Mouse (Mus musculus) liver, postnatal 0 days (tissue): Measurements from ENCODE around the gene Disp1. TPM values are rescaled to one million over a fixed set of nuclear protein-coding genes. Genes with fewer than 3 reads are reported as not detected.

Experiments
- ATAC-seq: fragments of 200-750 bp; cut with Nextera tagmentation; 2 replicates; pipeline ENCODE4 v1.8.0; 2017; ENCODE audit warnings: mild to moderate bottlenecking, moderate library complexity
- DNase-seq: peaks from one replicate; pipeline ENCODE4 v3.0.0-alpha.2; 2016
- H3K27ac ChIP-seq: fragments of 300-500 bp; sonication (generic); 2 replicates; pipeline ENCODE4 v1.5.1; 2014; ENCODE audit warnings: antibody characterized with exemption, moderate library complexity, mild to moderate bottlenecking, low read depth
- H3K27me3 ChIP-seq: fragments of 300-500 bp; sonication (generic); 2 replicates; pipeline ENCODE4 v1.6.1; 2014; ENCODE audit warnings: low read length, control low read depth, mixed read lengths; ENCODE audit not compliant: insufficient read depth
- H3K36me3 ChIP-seq: fragments of 300-500 bp; sonication (generic); replicated peaks from 2 replicates; pipeline ENCODE4 v1.6.1; 2014; ENCODE audit warnings: mild to moderate bottlenecking, control low read depth, low read length, moderate library complexity, mixed read lengths; ENCODE audit not compliant: insufficient read depth
- H3K4me1 ChIP-seq: fragments of 300-500 bp; sonication (generic); 2 replicates; pipeline ENCODE4 v1.6.1; 2014; ENCODE audit warnings: antibody characterized with exemption, mild to moderate bottlenecking, control low read depth; ENCODE audit not compliant: insufficient read depth
- H3K4me2 ChIP-seq: fragments of 300-500 bp; sonication (generic); 2 replicates; pipeline ENCODE4 v1.6.1; 2014; ENCODE audit warnings: low read depth, mild to moderate bottlenecking, low read length, moderate library complexity, mixed read lengths
- H3K4me3 ChIP-seq: fragments of 300-500 bp; sonication (generic); 2 replicates; pipeline ENCODE4 v1.5.1; 2014; ENCODE audit warnings: low read depth, low read length
- H3K9ac ChIP-seq: fragments of 300-500 bp; sonication (generic); replicated peaks from 2 replicates; pipeline ENCODE4 v1.6.1; 2014; ENCODE audit warnings: mild to moderate bottlenecking, moderate library complexity
- H3K9me3 ChIP-seq: fragments of 300-500 bp; sonication (generic); 2 replicates; pipeline ENCODE4 v1.6.1; 2016; ENCODE audit warnings: mild to moderate bottlenecking, control low read depth, low read length, mixed read lengths
- CTCF ChIP-seq: sonication (generic); IDR thresholded peaks from 2 replicates; pipeline ENCODE4 v1.5.1; 2016; ENCODE audit warnings: antibody characterized with exemption, low read depth
- EP300 ChIP-seq: IDR thresholded peaks from 2 replicates; pipeline ENCODE4 v1.6.1; 2016; ENCODE audit warnings: antibody characterized with exemption, low read depth, mild to moderate bottlenecking
- WGBS: fragments of 180-500 bp; shearing (Covaris S2); extraction: QIAGEN DNeasy Blood & Tissue Kit; methylation state at CpG from one replicate; pipeline ENCODE4 v1.1.7; 2014; ENCODE audit not compliant: insufficient replicate concordance; 5-methylcytosine and 5-hydroxymethylcytosine counted together
- polyA plus RNA-seq: library from polyadenylated mRNA; unstranded; fragments of >200 nt; fragmentation: Nextera tagmentation; extraction: Ambion mirVana; gene quantifications from 2 replicates; pipeline ENCODE4 v1.2.1, GENCODE M21; 2015

The Disp1 gene
- polyA plus RNA-seq, 1 experiment from 2014 or later = 1.9 TPM

DNA sequence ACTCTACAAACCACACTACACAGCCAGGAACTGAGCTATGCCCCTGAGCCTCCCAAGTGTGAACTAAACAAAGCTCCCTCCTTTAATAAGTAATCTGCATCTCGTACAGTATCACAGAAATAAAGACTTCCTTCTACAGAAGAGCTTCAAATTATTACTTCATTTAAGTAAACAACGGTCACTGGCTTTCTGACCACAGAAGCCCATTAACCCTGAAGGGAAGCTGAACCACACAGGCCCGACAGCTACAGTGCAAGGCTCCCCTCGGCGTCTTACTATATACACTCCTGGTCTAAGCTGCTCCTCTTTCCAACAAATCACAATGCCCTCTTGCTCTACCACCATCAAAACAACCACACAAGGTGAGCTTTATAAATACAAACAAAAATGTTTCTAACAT is 50.2 kb downstream of the Disp1 start:
- Histone ChIP-seq H3K27ac (no peak overlapping the region), H3K36me3 (no peaks in the 10 kb centered on the region), H3K4me3 (no peak overlapping the region), H3K4me1 (no peaks in the 10 kb centered on the region), H3K4me2 (no peak overlapping the region), H3K27me3 (no peaks in the 10 kb centered on the region), H3K9me3 (no peaks in the 10 kb centered on the region), H3K9ac (no peak overlapping the region)
- no peak for TF ChIP-seq EP300
- TF ChIP-seq CTCF = no peak
- ATAC-seq = no peak
- 62% methylated on average over 5 of the region's 5 CpGs for WGBS
- DNase-seq = no peak

DNA sequence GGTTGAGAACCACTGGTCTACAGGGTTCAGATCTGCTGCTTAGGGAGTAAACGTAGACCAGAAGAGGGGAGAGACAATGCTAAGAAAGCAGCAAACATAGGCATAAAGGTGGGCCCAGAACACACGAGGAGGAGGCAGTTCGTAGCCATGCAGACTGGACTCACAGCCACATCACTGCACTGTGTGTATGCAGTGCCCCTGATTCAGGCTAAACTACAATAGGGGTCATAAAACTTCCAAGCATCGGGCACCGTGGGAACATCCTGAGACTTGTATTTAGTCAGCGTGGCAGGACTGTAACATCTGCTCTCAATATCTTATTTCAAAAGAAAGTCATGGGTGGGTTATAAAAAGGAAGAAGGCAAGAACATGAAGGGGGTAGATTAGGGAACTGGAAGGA is 52.9 kb downstream of the Disp1 start:
- Histone ChIP-seq H3K4me1 (no peaks in the 10 kb centered on the region), H3K4me3 (no peak overlapping the region), H3K27me3 (no peaks in the 10 kb centered on the region), H3K4me2 (no peak overlapping the region), H3K9me3 (no peaks in the 10 kb centered on the region), H3K36me3 (no peaks in the 10 kb centered on the region), H3K9ac (no peak overlapping the region), H3K27ac (no peak overlapping the region)
- 73% methylated on average over 6 of the region's 6 CpGs for WGBS
- DNase-seq (no peak), ATAC-seq (no peak)
- TF ChIP-seq CTCF (no peak), EP300 (no peak)

DNA sequence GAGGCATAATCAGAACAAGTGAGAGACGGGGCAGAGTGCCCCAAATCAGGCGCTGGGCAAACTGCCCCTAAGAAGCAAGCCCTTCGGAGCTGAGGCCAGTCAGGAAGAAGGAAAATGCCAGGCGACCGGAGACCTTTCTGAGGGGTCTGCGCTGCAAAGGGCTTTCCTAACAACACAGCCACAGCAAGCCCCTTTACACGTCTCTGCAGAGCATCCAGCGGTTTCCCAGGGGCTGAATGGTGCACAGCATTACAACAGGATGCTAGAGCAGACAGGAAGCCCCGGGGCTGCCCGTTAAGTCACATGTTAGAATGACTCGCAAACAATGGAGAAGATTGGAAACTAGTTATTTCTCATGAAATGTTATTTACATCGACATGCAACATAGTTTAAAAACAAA is 53.5 kb downstream of the Disp1 start:
- H3K4me2 ChIP-seq = no peak overlapping the region
- H3K27ac ChIP-seq = no peak overlapping the region
- DNase-seq = no peak
- no peaks in the 10 kb centered on the region for H3K36me3 ChIP-seq
- no peaks in the 10 kb centered on the region for H3K27me3 ChIP-seq
- no peak overlapping the region for H3K9ac ChIP-seq
- no peak for TF ChIP-seq EP300
- TF ChIP-seq CTCF = no peak
- H3K9me3 ChIP-seq = no peaks in the 10 kb centered on the region
- ATAC-seq = no peak
- 55% methylated on average over 12 of the region's 12 CpGs for WGBS
- H3K4me1 ChIP-seq = no peaks in the 10 kb centered on the region
- H3K4me3 ChIP-seq = no peak overlapping the region

DNA sequence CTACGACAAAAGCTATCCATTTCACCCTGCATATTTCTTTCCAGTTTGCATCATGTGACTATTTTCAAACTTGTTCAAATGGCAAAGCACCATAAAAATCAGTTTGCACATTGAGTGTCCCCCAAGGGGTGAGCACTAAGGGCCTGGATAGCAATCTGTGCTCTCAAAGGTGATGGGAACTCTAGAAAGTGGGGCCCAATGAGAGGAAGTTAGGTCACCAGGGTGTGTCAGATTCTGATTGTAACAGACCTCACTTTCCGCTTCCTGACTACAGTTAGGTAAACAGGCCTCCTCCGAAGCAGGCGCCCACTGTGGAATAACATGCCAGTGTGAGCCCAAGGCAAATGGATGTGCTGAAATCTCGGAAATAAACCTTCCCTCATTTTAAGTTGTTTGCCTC is 54.6 kb downstream of the Disp1 start:
- 85% methylated on average over 5 of the region's 5 CpGs for WGBS
- TF ChIP-seq CTCF = no peak
- TF ChIP-seq EP300 = no peak
- Histone ChIP-seq H3K27ac (no peak overlapping the region), H3K9ac (no peak overlapping the region), H3K4me2 (no peak overlapping the region), H3K27me3 (no peaks in the 10 kb centered on the region), H3K4me3 (no peak overlapping the region), H3K4me1 (no peaks in the 10 kb centered on the region), H3K36me3 (no peaks in the 10 kb centered on the region), H3K9me3 (no peaks in the 10 kb centered on the region)
- DNase-seq = no peak
- no peak for ATAC-seq

DNA sequence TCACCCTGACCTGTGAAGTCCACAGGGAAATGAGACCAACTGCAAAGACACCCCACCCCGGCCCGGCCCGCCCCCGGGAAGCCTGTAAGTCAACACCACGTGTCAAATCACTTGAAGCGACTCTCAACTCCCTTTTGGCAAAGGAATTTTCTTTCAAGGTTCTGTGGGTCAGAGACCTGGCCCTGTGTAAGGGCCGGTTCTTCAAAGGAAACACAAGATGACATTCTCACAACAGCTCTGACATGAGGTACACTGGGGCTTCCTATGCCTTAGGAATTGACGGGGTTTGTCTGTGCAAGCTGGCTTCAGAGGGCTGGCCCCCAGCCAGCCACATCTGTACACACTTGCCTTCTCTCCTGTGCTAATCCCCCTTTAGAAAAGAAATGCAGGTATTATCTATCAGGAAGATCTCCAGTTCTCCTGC is 56.7 kb downstream of the Disp1 start:
- H3K9me3 ChIP-seq = no peaks in the 10 kb centered on the region
- DNase-seq (no peak), ATAC-seq (no peak)
- 69% methylated on average over 8 of the region's 8 CpGs for WGBS
- H3K27me3 ChIP-seq = no peaks in the 10 kb centered on the region
- H3K36me3 ChIP-seq = no peaks in the 10 kb centered on the region
- H3K27ac ChIP-seq = no peak overlapping the region
- no peak overlapping the region for H3K9ac ChIP-seq
- no peak for TF ChIP-seq EP300
- no peak for TF ChIP-seq CTCF
- H3K4me3 ChIP-seq = no peak overlapping the region
- no peak overlapping the region for H3K4me2 ChIP-seq
- 0 out of 2 replicates have a peak, but pooled peaks cover 2% of the 10 kb centered on the region for H3K4me1 ChIP-seq

DNA sequence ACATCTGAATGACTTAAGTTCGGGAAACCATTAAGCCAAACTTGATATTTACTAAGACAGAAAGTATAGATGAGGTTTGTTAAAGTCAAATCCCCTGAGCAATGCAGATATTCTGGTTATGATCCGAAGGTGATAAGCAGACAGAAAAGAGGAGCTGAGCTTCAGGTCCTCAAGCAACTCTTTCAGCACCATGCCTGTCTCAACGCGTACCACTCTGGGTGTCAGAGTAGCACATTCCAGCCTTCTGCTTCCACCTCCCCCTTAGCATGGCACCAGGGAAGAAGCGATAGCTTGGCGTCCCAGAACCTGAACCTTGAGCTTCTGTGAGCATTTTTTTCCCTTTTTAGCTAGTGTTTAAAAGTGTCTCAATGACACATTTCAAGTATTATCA is 57.1 kb downstream of the Disp1 start:
- ATAC-seq (no peak), DNase-seq (no peak)
- no peaks in the 10 kb centered on the region for H3K36me3 ChIP-seq
- H3K27me3 ChIP-seq = no peaks in the 10 kb centered on the region
- H3K4me1 ChIP-seq = 0 out of 2 replicates have a peak, but pooled peaks cover 2% of the 10 kb centered on the region
- TF ChIP-seq EP300 (no peak), CTCF (no peak)
- no peak overlapping the region for H3K27ac ChIP-seq
- no peaks in the 10 kb centered on the region for H3K9me3 ChIP-seq
- no peak overlapping the region for H3K4me2 ChIP-seq
- no peak overlapping the region for H3K4me3 ChIP-seq
- 83% methylated on average over 6 of the region's 6 CpGs for WGBS
- no peak overlapping the region for H3K9ac ChIP-seq
